Mouse (Mus musculus): ENCODE data around the gene Mup6.
"Not testable (repeated sequence)": the region's sequence is repeated elsewhere in the genome, so short reads cannot be mapped to it uniquely, and the experiment has no call there.

Gene Mup6

GRCm38 (mm10) chr4:59963405-59964344 is at the start of gene Mup6:
Gene Mup6, plus strand, starts transcription at chr4:59964294.
- DNase-seq (ENCODE audit: inconsistent ontology term) = peak; percentile 1

DNA sequence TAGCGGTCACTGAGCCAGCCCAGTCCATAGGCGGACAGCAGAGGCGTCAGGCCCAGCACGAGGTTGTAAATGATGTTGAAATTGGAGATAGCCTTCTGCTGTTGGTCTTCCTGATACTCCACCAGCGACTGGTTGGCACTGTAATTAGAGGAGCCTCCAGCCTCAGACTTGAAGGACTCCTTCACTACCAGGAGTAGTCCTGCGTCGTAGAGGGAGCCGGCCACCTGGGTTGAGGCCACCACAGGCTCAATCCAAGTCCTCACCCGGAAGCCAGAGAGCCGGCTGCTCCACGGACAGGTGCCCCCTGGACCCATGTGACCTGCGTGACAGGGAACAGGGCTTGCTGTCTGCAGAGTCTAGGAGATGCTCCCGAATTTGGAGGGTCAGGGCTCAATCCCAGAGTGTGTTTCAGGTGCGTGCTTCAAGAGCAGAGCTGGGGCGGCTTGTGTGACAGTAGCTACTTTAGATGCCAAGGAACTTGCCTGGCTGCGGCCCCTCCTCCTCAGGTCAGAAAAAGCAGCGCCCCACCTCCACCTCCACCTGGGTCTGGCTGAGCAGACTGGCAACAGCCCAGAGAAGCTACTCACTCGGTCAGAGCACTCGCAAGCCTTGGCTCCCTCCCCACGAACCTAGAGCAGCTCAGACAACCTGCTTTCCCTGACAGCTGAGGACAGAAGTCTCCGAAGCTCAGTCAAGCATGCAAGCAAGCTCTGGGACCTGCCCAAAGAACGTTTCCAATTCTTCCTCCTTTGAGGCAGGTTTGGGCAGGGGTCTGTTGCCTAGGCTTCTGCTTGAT is 49.3 kb upstream of the Mup6 start, which contains the start of gene Slc46a2:
Gene Slc46a2 (minus strand): TSS at position 449 of the 796 bp plus-strand sequence.
- DNase-seq (ENCODE audit: inconsistent ontology term) = no peak

GRCm38 (mm10) chr4:59917966-59918365 is 46.1 kb upstream of the Mup6 start:
- DNase-seq (ENCODE audit: inconsistent ontology term) = no peak

GRCm38 (mm10) chr4:59925082-59925481 is 39.0 kb upstream of the Mup6 start:
- DNase-seq (ENCODE audit: inconsistent ontology term) = no peak

DNA sequence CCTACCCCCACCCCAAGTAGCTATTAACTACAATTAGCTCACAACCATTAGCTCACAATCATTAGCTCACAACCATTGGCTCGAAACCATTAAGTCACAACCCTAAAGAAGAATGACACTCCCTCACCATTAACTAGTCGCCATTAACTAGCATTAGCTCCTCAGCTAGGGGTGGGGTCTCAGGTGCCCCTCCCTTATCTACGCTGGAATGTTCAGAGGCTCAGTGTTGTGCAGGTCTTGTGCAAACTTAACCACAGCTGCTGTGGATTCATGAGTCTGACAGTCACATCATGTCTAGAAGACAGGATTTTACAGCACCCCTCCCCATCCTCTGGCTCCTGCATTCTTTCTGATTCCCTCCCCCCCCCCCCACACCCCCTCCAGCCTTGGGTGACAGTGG is 36.4 kb upstream of the Mup6 start:
- no peak for DNase-seq (ENCODE audit: inconsistent ontology term)

GRCm38 (mm10) chr4:59928347-59928746 is 35.7 kb upstream of the Mup6 start:
- peak; percentile 69 for DNase-seq (ENCODE audit: inconsistent ontology term)

GRCm38 (mm10) chr4:59932505-59933281 is 31.4 kb upstream of the Mup6 start:
- peak; percentile 29 for DNase-seq (ENCODE audit: inconsistent ontology term)

- DNase-seq (ENCODE audit: inconsistent ontology term) = no peak
These were observed 26.6 kb upstream of the Mup6 start for GRCm38 (mm10) chr4:59937543-59937942.

DNA sequence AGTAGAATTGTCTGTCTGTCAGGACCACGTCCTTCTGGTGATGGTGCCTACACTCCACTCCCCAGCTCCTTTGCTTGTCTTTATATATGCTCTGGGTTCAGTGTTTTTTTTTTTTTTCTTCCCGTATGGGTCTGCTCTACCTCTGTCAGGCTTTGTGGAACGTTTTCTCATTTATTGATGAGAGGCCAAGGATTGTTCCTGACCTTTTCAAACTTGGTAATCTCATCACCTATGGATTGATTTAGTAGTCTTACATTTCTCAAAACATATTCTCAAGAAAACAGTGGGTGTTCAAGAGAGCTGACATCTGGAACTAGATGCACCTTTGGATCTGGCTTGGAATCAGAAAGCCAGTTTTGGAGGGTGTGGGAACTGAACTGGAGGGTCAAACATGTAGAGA is 3.5 kb upstream of the Mup6 start, which contains the start of gene Mup4:
Gene Mup4 (minus strand): TSS at position 101 of the 400 bp plus-strand sequence.
- DNase-seq (ENCODE audit: inconsistent ontology term) = no peak

GRCm38 (mm10) chr4:59997894-59998293 is 33.8 kb downstream of the Mup6 start:
- not testable (repeated sequence) for DNase-seq (ENCODE audit: inconsistent ontology term)

DNA sequence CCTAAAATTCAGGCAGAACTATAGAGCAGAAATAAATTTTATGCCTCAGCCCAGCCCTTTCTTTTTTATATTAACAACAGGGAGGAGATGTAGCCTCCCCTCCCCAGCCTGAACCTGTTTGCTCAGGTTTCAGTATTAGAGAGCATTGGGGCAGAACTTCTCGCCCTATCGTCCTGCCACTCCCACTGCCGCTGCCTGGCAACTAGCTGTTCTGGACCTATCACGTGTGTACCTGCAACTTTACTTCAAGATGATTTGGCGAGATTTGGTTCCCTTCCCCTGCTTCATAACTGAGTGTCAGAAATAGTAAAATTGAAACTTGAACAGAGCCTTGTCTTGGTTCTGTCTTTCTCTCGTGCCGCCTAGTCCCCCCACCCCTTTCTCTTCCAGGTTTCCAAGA is 56.0 kb downstream of the Mup6 start:
- not testable (repeated sequence) for DNase-seq (ENCODE audit: inconsistent ontology term)

- not testable (repeated sequence) for DNase-seq (ENCODE audit: inconsistent ontology term)
These were observed 65.4 kb downstream of the Mup6 start for GRCm38 (mm10) chr4:60029334-60030111.
